ENCODE assay signal across 23 mouse cellular contexts in the genomic region with DNA sequence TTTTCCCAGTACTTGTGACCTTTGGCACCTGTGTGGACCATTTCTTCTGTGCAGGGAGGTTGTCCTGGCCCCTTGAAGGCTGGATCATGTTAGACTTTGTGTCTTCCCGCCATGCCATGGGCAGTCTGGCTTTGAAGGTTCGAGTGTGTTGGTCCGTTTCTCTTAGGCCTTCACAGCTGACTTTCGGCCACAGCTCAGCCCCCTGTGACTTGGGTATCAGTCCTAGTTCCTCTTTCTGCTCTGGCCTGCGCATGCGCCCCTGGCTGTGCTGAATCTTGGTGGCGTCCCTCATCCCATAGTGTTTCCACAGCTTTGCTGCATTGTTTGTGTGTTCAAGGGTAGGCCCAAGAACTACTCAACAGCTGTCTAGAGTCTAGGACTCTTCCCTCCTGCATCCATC. TPM values are rescaled to one million over a fixed set of nuclear protein-coding genes. Genes with fewer than 3 reads are reported as not detected.
DNase-seq lines count a peak whose midpoint lies in the region; ATAC-seq and TF ChIP-seq lines count a peak whose summit lies in the region.
"Had no signal": no experiment of that assay in that cellular context is flagged by ENCODE, and none has a peak within 500 bp of the region (broad histone marks: within the 10 kb centered on the region; RNA-seq: fewer than 3 reads in every experiment).

No protein-coding gene starts in this region.

- no peak overlapping the region for H3K4me3 ChIP-seq in liver, postnatal 0 days (ENCODE audit: low read depth, low read length)
- H3K4me3 ChIP-seq in liver, embryonic 12.5 days: no peak overlapping the region
- no peak overlapping the region for H3K4me3 ChIP-seq in hindbrain, postnatal 0 days (ENCODE audit: low read length)
- H3K4me3 ChIP-seq: erythroblast, embryonic 14.5 days; heart, embryonic 15.5 days; kidney, embryonic 15.5 days; megakaryocyte, embryonic 14.5 days; midbrain, embryonic 15.5 days had no signal

- no peak overlapping the region for H3K9ac ChIP-seq in liver, postnatal 0 days (replicated peaks)
- H3K9ac ChIP-seq in liver, embryonic 12.5 days: no peak overlapping the region
- no peak overlapping the region for H3K9ac ChIP-seq in hindbrain, postnatal 0 days (replicated peaks; ENCODE audit: low read length)
- H3K9ac ChIP-seq: heart, embryonic 15.5 days; kidney, embryonic 15.5 days; midbrain, embryonic 15.5 days had no signal

- peaks cover 19% of the 10 kb centered on the region for H3K36me3 ChIP-seq in liver, postnatal 0 days (replicated peaks; ENCODE audit: insufficient read depth, low read length)
- H3K36me3 ChIP-seq in liver, embryonic 12.5 days: peaks cover 60% of the 10 kb centered on the region
- H3K36me3 ChIP-seq in hindbrain, postnatal 0 days (ENCODE audit: insufficient read depth, low read length): peaks cover 15% of the 10 kb centered on the region

- 0 out of 2 replicates have a peak overlapping the region, but pooled peaks have one; percentile 11 for H3K27ac ChIP-seq in liver, postnatal 0 days (ENCODE audit: low read depth)
- no peak overlapping the region for H3K27ac ChIP-seq in liver, embryonic 12.5 days
- H3K27ac ChIP-seq in hindbrain, postnatal 0 days: no peak overlapping the region
- H3K27ac ChIP-seq: heart, embryonic 15.5 days; kidney, embryonic 15.5 days; midbrain, embryonic 15.5 days; stomach, postnatal 0 days had no signal

- H3K4me2 ChIP-seq in liver, postnatal 0 days (ENCODE audit: low read depth, low read length): no peak overlapping the region
- H3K4me2 ChIP-seq in liver, embryonic 12.5 days: no peak overlapping the region
- no peak overlapping the region for H3K4me2 ChIP-seq in hindbrain, postnatal 0 days (ENCODE audit: low read depth, low read length)
- H3K4me2 ChIP-seq: heart, embryonic 15.5 days; kidney, embryonic 15.5 days; midbrain, embryonic 15.5 days had no signal

- WGBS in liver, postnatal 0 days (ENCODE audit: insufficient replicate concordance): 45% methylated on average over 7 of the region's 7 CpGs
- WGBS in liver, embryonic 12.5 days (ENCODE audit: insufficient replicate concordance): 69% methylated on average over 7 of the region's 7 CpGs
- 95% methylated on average over 7 of the region's 7 CpGs for WGBS in hindbrain, postnatal 0 days

- ATAC-seq in liver, postnatal 0 days: peak; percentile 31; the same call in 1 of the 2 replicates
- ATAC-seq in liver, embryonic 12.5 days: no peak
- ATAC-seq in granulocyte monocyte progenitor cell, adult 5-6 weeks (replicated peaks; ENCODE audit: poor library complexity, severe bottlenecking): peak; percentile 77
- ATAC-seq in hindbrain, postnatal 0 days: no peak
- ATAC-seq: activated CD4-positive, CD25-positive, alpha-beta regulatory T cell, adult 4 months; forebrain, embryonic 16.5 days; intestine, embryonic 16.5 days; midbrain, embryonic 15.5 days; Patski had no signal

- no peaks in the 10 kb centered on the region for H3K27me3 ChIP-seq in liver, postnatal 0 days (ENCODE audit: insufficient read depth, low read length)
- no peaks in the 10 kb centered on the region for H3K27me3 ChIP-seq in liver, embryonic 12.5 days (replicated peaks)
- no peaks in the 10 kb centered on the region for H3K27me3 ChIP-seq in hindbrain, postnatal 0 days (ENCODE audit: insufficient read depth, low read length)
- H3K27me3 ChIP-seq: heart, embryonic 15.5 days; kidney, embryonic 15.5 days; megakaryocyte, embryonic 14.5 days; midbrain, embryonic 15.5 days; Patski had no signal

- TF ChIP-seq CTCF in liver, postnatal 0 days (IDR thresholded peaks at IDR 0.05; ENCODE audit: low read depth): no peak
- no peak for TF ChIP-seq CTCF in hindbrain, postnatal 0 days (IDR thresholded peaks at IDR 0.05; ENCODE audit: low read depth)

- DNase-seq in liver, postnatal 0 days: peak; percentile 67
- DNase-seq in spleen, adult 12 weeks (ENCODE audit: low spot score): peak; percentile 55
- peak; percentile 73 for DNase-seq in yolk sac, embryonic 10.5 days (ENCODE audit: low spot score)
- no peak for DNase-seq in adrenal gland, adult 2 months
- DNase-seq in hindbrain, postnatal 0 days (ENCODE audit: low spot score): no peak
- no peak for DNase-seq in gastrocnemius, postnatal 10 days
- DNase-seq: adrenal gland, postnatal 36 days; layer of hippocampus, postnatal 36 days; liver; lung, adult 2 months; thymus, postnatal 14 days had no signal

- no peak for TF ChIP-seq EP300 in liver, postnatal 0 days (IDR thresholded peaks at IDR 0.05; ENCODE audit: low read depth)

- no peaks in the 10 kb centered on the region for H3K9me3 ChIP-seq in liver, postnatal 0 days (ENCODE audit: low read length)
- no peaks in the 10 kb centered on the region for H3K9me3 ChIP-seq in liver, embryonic 12.5 days (replicated peaks)
- no peaks in the 10 kb centered on the region for H3K9me3 ChIP-seq in hindbrain, postnatal 0 days (ENCODE audit: low read length)
- H3K9me3 ChIP-seq: heart, embryonic 15.5 days; kidney, embryonic 15.5 days; megakaryocyte, embryonic 14.5 days; midbrain, embryonic 15.5 days had no signal

- H3K4me1 ChIP-seq in liver, postnatal 0 days (ENCODE audit: insufficient read depth): no peaks in the 10 kb centered on the region
- H3K4me1 ChIP-seq in liver, embryonic 12.5 days: peaks cover 17% of the 10 kb centered on the region
- no peaks in the 10 kb centered on the region for H3K4me1 ChIP-seq in hindbrain, postnatal 0 days (ENCODE audit: insufficient read depth, low read length)
- H3K4me1 ChIP-seq: midbrain, embryonic 15.5 days had no signal

RNA-seq across cellular contexts. Expression of a gene that starts 8.8 kb away (rescaled TPM):
- polyA plus RNA-seq in liver, postnatal 0 days (2015; fragmentation: Nextera tagmentation; extraction: Ambion mirVana): 0.16 and 0.19 TPM in 2 replicates
- 0.86 and 0.94 TPM in 2 replicates for polyA plus RNA-seq in liver, embryonic 12.5 days (2016; fragmentation: Nextera tagmentation; extraction: Ambion mirVana)
- total RNA-seq in granulocyte monocyte progenitor cell, adult 5-6 weeks (2014; fragmentation: Nextera tagmentation): 3.5 and 4.4 TPM in 2 replicates
- 1.3 and 1.9 TPM in 2 replicates for total RNA-seq in granulocyte monocyte progenitor cell, adult 5-6 weeks (2017)
- total RNA-seq in adrenal gland, adult 2 months (2021): 1 to 10 TPM in 1 of 2 experiments, under 1 TPM in 1; 0.49 to 1.0 TPM
- polyA plus RNA-seq in adrenal gland, adult 2 months (2012; rRNA removed): 0.69 and 0.88 TPM in 2 replicates
- total RNA-seq in hindbrain, postnatal 0 days (2014; rRNA removed): 0.10 and 0.93 TPM in 2 replicates
- polyA plus RNA-seq in hindbrain, postnatal 0 days (2015; fragmentation: Nextera tagmentation; extraction: Ambion mirVana): 0.08 TPM in 2 replicates
- under 1 TPM in 1 of 2 experiments, not detected in 1; 0.32 TPM for total RNA-seq in gastrocnemius, postnatal 10 days (2021)
- polyA plus RNA-seq: erythroblast, embryonic 14.5 days had no signal

RNA-seq across cellular contexts. Expression of a gene that starts 42.2 kb away (rescaled TPM):
- 2.1 and 2.5 TPM in 2 replicates for polyA plus RNA-seq in liver, postnatal 0 days (2015; fragmentation: Nextera tagmentation; extraction: Ambion mirVana)
- 4.8 TPM in 2 replicates for polyA plus RNA-seq in liver, embryonic 12.5 days (2016; fragmentation: Nextera tagmentation; extraction: Ambion mirVana)
- 1.4 and 6.1 TPM in 2 replicates for total RNA-seq in granulocyte monocyte progenitor cell, adult 5-6 weeks (2014; fragmentation: Nextera tagmentation)
- total RNA-seq in granulocyte monocyte progenitor cell, adult 5-6 weeks (2017): 1.1 and 3.3 TPM in 2 replicates
- total RNA-seq in adrenal gland, adult 2 months (2021): 100 to 1,000 TPM in 1 of 2 experiments, 10 to 100 TPM in 1; 77.8 to 125 TPM
- polyA plus RNA-seq in adrenal gland, adult 2 months (2012; rRNA removed): 130 and 135 TPM in 2 replicates
- total RNA-seq in hindbrain, postnatal 0 days (2014; rRNA removed): 66.2 and 77.5 TPM in 2 replicates
- polyA plus RNA-seq in hindbrain, postnatal 0 days (2015; fragmentation: Nextera tagmentation; extraction: Ambion mirVana): 34.1 and 34.7 TPM in 2 replicates
- total RNA-seq in gastrocnemius, postnatal 10 days (2021): 10 to 100 TPM; 17.8 to 21.3 TPM

Comparison
In these comparisons a context has a peak if more than half of its experiments do, and no peak if none do; other contexts are left out.
1. ATAC-seq: peak in liver, postnatal 0 days (single experiment) and granulocyte monocyte progenitor cell, adult 5-6 weeks (single experiment); none in liver, embryonic 12.5 days (single experiment) and hindbrain, postnatal 0 days (single experiment).
2. DNase-seq: peak in liver, postnatal 0 days (single experiment), spleen, adult 12 weeks (single experiment) and yolk sac, embryonic 10.5 days (single experiment); none in adrenal gland, adult 2 months (single experiment), hindbrain, postnatal 0 days (single experiment) and gastrocnemius, postnatal 10 days (single experiment).